Mouse (Mus musculus) heart, adult 2 months (tissue): ENCODE measurements at regions not wholly inside any gene's neighbourhood (a gene's known extent, or its start where the extent isn't known, plus 50 kb on each side); places are given as distances from the start of the nearest gene placed in this dataset.

Experiments used
- CTCF ChIP-seq: fragments of 200-600 bp; IDR thresholded peaks from 2 replicates; pipeline ENCODE4 v1.8.1; 2022; ENCODE audit warnings: antibody characterized with exemption, mild to moderate bottlenecking, moderate library complexity
- EP300 ChIP-seq: fragments of 200-500 bp; IDR thresholded peaks from 2 replicates; pipeline ENCODE4 v1.6.1; 2011; ENCODE audit warnings: low read depth, low read length, control low read depth; ENCODE audit not compliant: insufficient read depth

DNA sequence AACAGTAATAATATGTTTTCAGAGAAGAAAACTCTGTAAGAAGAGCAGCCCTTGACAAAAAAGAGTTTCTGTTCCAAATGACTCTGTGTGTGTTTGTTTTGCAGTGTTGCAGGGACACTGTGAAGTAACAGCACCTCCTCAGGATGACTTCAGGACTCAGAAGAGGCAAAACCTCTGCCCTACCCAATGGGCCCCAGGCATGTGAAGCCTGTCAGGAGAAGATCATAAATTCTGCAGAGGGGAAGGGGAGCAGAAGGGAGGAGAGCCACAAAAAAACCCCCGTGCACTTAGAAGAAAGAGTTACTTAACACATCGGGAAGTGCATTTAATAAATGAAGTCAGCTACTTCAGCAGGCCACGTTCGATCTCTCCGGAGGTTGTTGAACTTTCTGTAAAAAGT is 248.5 kb upstream of the Usp25 start:
- TF ChIP-seq EP300, result no peak
- no peak for TF ChIP-seq CTCF
